Mouse (Mus musculus): ENCODE results near the gene Gabpb1. TPM values are rescaled to one million over a fixed set of nuclear protein-coding genes. Genes with fewer than 3 reads are reported as not detected.

The Gabpb1 gene
- polyA plus RNA-seq, 1 experiment from 2014 or later = 65.3 TPM

GRCm38 (mm10) chr2:126674441-126675168 is 1.5 kb downstream of the Gabpb1 start:
- Histone ChIP-seq H3K4me2 (replicated peaks) (peak overlapping the region; percentile 61), H3K4me3 (peak overlapping the region; percentile 97), H3K4me1 (peaks cover 27% of the 10 kb centered on the region), H3K9ac (peak overlapping the region; percentile 98), H3K27me3 (no peaks in the 10 kb centered on the region), H3K36me3 (peaks cover 6% of the 10 kb centered on the region; the same call in 1 of the 2 replicates), H3K27ac (peak overlapping the region; percentile 100), H3K9me3 (replicated peaks) (no peaks in the 10 kb centered on the region)
- 1% methylated on average over 69 of the region's 77 CpGs for WGBS
- peak; percentile 78 for ATAC-seq (ENCODE audit: low FRiP score)

DNA sequence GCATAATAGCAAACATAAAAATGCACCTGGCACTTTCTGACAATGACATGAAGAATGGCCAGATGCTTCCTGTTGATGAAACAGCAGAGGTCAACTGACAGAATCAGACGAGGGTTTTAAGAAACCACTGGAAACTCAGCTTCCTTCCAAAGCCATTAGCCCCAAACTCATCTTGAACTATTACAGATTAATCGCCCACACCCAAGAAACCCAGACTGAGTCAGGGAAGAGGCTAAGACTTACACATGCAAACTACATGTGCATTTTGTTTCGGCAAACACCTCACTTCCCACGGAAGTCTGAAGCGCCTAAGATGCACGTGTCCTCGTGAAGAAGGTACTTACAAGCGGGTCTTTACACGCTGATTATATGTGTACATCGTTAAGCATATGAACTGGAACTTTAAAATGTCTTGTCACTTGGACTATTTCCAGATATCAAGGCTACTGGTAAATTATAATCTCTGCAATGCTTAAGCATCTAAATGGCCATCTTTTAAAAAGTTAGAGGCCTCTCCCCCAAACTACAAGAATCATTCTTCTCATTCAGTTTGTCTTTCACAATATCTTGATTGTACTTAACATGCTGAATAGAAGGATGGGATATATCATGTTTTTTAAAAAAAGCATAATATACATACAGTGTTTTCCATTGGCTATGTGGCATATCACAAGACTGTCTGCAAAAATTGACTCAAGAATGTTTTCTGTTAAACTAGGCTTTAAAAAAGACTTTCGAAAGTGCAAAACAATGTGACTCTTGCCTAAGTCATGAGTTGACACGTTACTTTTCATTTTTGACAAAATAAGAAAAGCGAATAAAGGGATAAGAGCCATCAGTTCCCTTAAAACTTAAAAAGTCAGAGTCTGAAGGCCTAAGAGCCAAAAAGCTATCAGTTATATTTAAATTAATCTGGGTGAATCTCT is 2.6 kb downstream of the Gabpb1 start:
- no peaks in the 10 kb centered on the region for H3K27me3 ChIP-seq
- peak overlapping the region; percentile 98 for H3K9ac ChIP-seq
- peak overlapping the region; percentile 100; the same call in 1 of the 2 replicates for H3K27ac ChIP-seq
- H3K36me3 ChIP-seq = no peaks in the 10 kb centered on the region
- peak overlapping the region; percentile 61 for H3K4me2 ChIP-seq (replicated peaks)
- no peak for ATAC-seq (ENCODE audit: low FRiP score)
- peaks cover 27% of the 10 kb centered on the region for H3K4me1 ChIP-seq
- 74% methylated on average over 13 of the region's 13 CpGs for WGBS
- no peaks in the 10 kb centered on the region for H3K9me3 ChIP-seq (replicated peaks)
- peak overlapping the region; percentile 97 for H3K4me3 ChIP-seq

DNA sequence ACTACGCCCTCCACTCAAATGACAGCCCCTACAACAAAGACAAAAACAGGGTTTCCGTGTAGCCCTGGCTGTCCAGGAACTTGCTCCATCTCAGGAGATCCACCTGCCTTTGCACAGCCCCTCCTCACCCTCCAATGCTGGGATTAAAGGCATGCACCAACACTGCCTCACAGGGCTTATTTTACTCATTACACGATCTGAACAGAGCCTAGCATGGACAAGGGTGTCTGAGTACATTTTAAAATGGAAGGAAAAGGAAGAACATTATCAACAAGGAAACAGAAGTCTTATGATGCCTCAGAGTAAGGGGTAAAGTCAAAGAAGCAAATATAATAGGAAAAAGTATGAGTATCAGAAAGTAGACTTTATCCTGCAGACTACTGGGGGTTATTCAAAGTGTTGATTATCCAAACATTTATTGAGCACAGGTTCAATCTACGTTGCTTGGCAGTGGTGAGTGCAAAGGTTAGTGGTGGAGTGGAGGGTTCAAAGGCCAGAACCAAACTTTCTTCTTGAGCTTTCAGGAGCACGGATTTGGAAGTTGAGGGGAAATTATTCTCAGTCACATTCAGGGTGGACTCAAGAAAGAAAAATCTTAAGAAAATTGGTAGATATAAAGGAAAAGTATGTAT is 7.4 kb downstream of the Gabpb1 start:
- 91% methylated on average over 5 of the region's 5 CpGs for WGBS
- H3K4me1 ChIP-seq = peaks cover 18% of the 10 kb centered on the region
- H3K9me3 ChIP-seq (replicated peaks) = no peaks in the 10 kb centered on the region
- H3K27me3 ChIP-seq = no peaks in the 10 kb centered on the region
- ATAC-seq (ENCODE audit: low FRiP score) = no peak
- no peak overlapping the region for H3K4me2 ChIP-seq (replicated peaks)
- no peak overlapping the region for H3K4me3 ChIP-seq
- H3K9ac ChIP-seq = no peak overlapping the region
- H3K27ac ChIP-seq = no peak overlapping the region
- H3K36me3 ChIP-seq = no peaks in the 10 kb centered on the region

- Histone ChIP-seq H3K4me2 (replicated peaks) (no peak overlapping the region), H3K9ac (no peak overlapping the region), H3K27ac (no peak overlapping the region), H3K36me3 (no peaks in the 10 kb centered on the region), H3K9me3 (replicated peaks) (no peaks in the 10 kb centered on the region), H3K4me3 (no peak overlapping the region), H3K4me1 (no peaks in the 10 kb centered on the region), H3K27me3 (no peaks in the 10 kb centered on the region)
- ATAC-seq (ENCODE audit: low FRiP score) = no peak
- over 99% methylated on average over 3 of the region's 3 CpGs for WGBS
Measured at GRCm38 (mm10) chr2:126665984-126666383, 10.2 kb downstream of the Gabpb1 start.

- Histone ChIP-seq H3K36me3 (no peaks in the 10 kb centered on the region), H3K4me1 (no peaks in the 10 kb centered on the region)
- 60% methylated on average over 4 of the region's 4 CpGs for WGBS
Measured at GRCm38 (mm10) chr2:126663481-126663880, 12.7 kb downstream of the Gabpb1 start.

GRCm38 (mm10) chr2:126652929-126653328 is 23.2 kb downstream of the Gabpb1 start:
- no peak for ATAC-seq (ENCODE audit: low FRiP score)
- Histone ChIP-seq H3K4me2 (replicated peaks) (no peak overlapping the region), H3K4me1 (no peaks in the 10 kb centered on the region), H3K9ac (no peak overlapping the region), H3K27ac (no peak overlapping the region), H3K9me3 (replicated peaks) (no peaks in the 10 kb centered on the region), H3K27me3 (no peaks in the 10 kb centered on the region), H3K36me3 (peaks cover 43% of the 10 kb centered on the region), H3K4me3 (no peak overlapping the region)
- WGBS = 81% methylated on average over 4 of the region's 4 CpGs

More at GRCm38 (mm10) chr2:126663481-126663880, 12.7 kb downstream of the Gabpb1 start:
- H3K27ac ChIP-seq = no peak overlapping the region
- H3K9me3 ChIP-seq (replicated peaks) = no peaks in the 10 kb centered on the region
- H3K9ac ChIP-seq = no peak overlapping the region
- no peak overlapping the region for H3K4me2 ChIP-seq (replicated peaks)
- ATAC-seq (ENCODE audit: low FRiP score) = no peak
- no peaks in the 10 kb centered on the region for H3K27me3 ChIP-seq
- H3K4me3 ChIP-seq = no peak overlapping the region

DNA sequence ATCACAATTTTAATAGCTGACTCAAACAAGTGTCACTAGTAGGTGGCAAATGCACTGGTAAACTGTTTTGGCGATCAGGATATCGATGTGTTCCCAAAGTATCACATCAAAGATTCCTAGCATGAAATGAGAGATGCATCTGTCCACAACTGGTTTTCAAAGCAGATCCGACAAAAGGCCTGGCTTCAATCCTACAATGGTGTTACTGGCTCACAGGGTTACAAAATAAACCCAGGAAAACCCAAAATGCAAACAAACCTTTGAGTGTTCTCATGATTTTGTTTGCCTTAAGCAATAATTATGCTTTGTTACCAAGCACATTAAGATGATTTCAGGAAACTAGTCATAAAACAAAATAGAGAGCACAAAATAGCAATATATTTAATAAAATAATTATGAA is 28.4 kb downstream of the Gabpb1 start:
- Histone ChIP-seq H3K27ac (no peak overlapping the region), H3K9ac (no peak overlapping the region), H3K4me1 (no peaks in the 10 kb centered on the region), H3K36me3 (peaks cover 60% of the 10 kb centered on the region), H3K9me3 (replicated peaks) (no peaks in the 10 kb centered on the region), H3K27me3 (no peaks in the 10 kb centered on the region), H3K4me2 (replicated peaks) (no peak overlapping the region), H3K4me3 (no peak overlapping the region)
- 94% methylated on average over 3 of the region's 3 CpGs for WGBS
- no peak for ATAC-seq (ENCODE audit: low FRiP score)

GRCm38 (mm10) chr2:126646461-126646860 is 29.7 kb downstream of the Gabpb1 start:
- WGBS = 92% methylated on average over 5 of the region's 5 CpGs

DNA sequence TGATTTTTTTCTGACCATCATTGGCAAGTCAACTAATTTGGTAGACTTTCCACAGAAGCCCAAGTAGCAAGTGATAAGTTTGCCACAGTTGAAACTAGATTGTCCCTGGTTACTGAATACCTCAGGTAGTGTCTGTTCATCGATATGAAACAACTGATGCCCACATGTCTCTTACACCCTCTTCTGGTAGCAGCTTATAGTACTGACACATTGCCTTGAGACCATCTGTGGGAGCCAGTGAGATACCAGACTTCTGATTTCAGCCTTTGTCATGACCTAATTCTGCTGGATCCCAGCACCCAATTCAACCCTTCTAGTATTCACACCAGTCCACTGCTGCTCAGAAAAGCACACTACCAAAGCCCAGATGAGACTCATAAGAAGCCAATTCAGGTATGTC is 31.4 kb downstream of the Gabpb1 start:
- Histone ChIP-seq H3K27ac (no peak overlapping the region), H3K36me3 (peaks cover 65% of the 10 kb centered on the region), H3K27me3 (no peaks in the 10 kb centered on the region), H3K9ac (no peak overlapping the region), H3K4me1 (no peaks in the 10 kb centered on the region), H3K4me2 (replicated peaks) (no peak overlapping the region), H3K4me3 (no peak overlapping the region), H3K9me3 (replicated peaks) (no peaks in the 10 kb centered on the region)
- WGBS = 90% methylated on average over 1 of the region's 1 CpGs
- no peak for ATAC-seq (ENCODE audit: low FRiP score)

More at GRCm38 (mm10) chr2:126646461-126646860, 29.7 kb downstream of the Gabpb1 start:
- ATAC-seq (ENCODE audit: low FRiP score) = no peak
- H3K4me2 ChIP-seq (replicated peaks) = no peak overlapping the region
- H3K4me3 ChIP-seq = no peak overlapping the region
- peaks cover 60% of the 10 kb centered on the region for H3K36me3 ChIP-seq
- no peaks in the 10 kb centered on the region for H3K27me3 ChIP-seq
- H3K4me1 ChIP-seq = no peaks in the 10 kb centered on the region
- H3K9me3 ChIP-seq (replicated peaks) = no peaks in the 10 kb centered on the region
- H3K9ac ChIP-seq = no peak overlapping the region
- no peak overlapping the region for H3K27ac ChIP-seq

GRCm38 (mm10) chr2:126640298-126640697 is 35.8 kb downstream of the Gabpb1 start:
- no peaks in the 10 kb centered on the region for H3K4me1 ChIP-seq
- H3K27ac ChIP-seq = no peak overlapping the region
- no peak overlapping the region for H3K9ac ChIP-seq
- no peak overlapping the region for H3K4me2 ChIP-seq (replicated peaks)
- H3K4me3 ChIP-seq = no peak overlapping the region
- H3K27me3 ChIP-seq = no peaks in the 10 kb centered on the region
- WGBS = 89% methylated on average over 2 of the region's 2 CpGs
- no peaks in the 10 kb centered on the region for H3K9me3 ChIP-seq (replicated peaks)
- ATAC-seq (ENCODE audit: low FRiP score) = no peak
- peaks cover 57% of the 10 kb centered on the region for H3K36me3 ChIP-seq

- H3K4me1 ChIP-seq = no peaks in the 10 kb centered on the region
- ATAC-seq (ENCODE audit: low FRiP score) = no peak
- H3K27me3 ChIP-seq = no peaks in the 10 kb centered on the region
- WGBS = 90% methylated on average over 12 of the region's 12 CpGs
- no peak overlapping the region for H3K9ac ChIP-seq
- no peak overlapping the region for H3K27ac ChIP-seq
- H3K9me3 ChIP-seq (replicated peaks) = no peaks in the 10 kb centered on the region
- peaks cover 42% of the 10 kb centered on the region for H3K36me3 ChIP-seq
- H3K4me3 ChIP-seq = no peak overlapping the region
- H3K4me2 ChIP-seq (replicated peaks) = no peak overlapping the region
Measured at GRCm38 (mm10) chr2:126635939-126636823, 40.0 kb downstream of the Gabpb1 start.

Measured in hindbrain, embryonic 12.5 days (tissue).